Mouse (Mus musculus) intestine, postnatal 0 days (tissue): ENCODE measurements at regions not wholly inside any gene's neighbourhood (a gene's known extent, or its start where the extent isn't known, plus 50 kb on each side); places are given as distances from the start of the nearest gene placed in this dataset.

ENCODE experiments used
- ATAC-seq: fragments of 200-750 bp; cut with Nextera tagmentation; 2 replicates; pipeline ENCODE4 v1.8.0; 2017; ENCODE audit warnings: mild to moderate bottlenecking, moderate TSS enrichment, moderate library complexity
- H3K27ac ChIP-seq: fragments of 300-500 bp; sonication (generic); 2 replicates; pipeline ENCODE4 v1.5.1; 2014; ENCODE audit warnings: mild to moderate bottlenecking, low read depth, low read length, moderate library complexity
- H3K27me3 ChIP-seq: fragments of 300-500 bp; sonication (generic); replicated peaks from 2 replicates; pipeline ENCODE4 v1.6.1; 2014; ENCODE audit warnings: low read length, mixed read lengths; ENCODE audit not compliant: control insufficient read depth, insufficient read depth
- H3K36me3 ChIP-seq: fragments of 300-500 bp; sonication (generic); 2 replicates; pipeline ENCODE4 v1.6.1; 2014; ENCODE audit warnings: mild to moderate bottlenecking, moderate library complexity; ENCODE audit not compliant: control insufficient read depth, insufficient read depth
- H3K4me1 ChIP-seq: fragments of 300-500 bp; sonication (generic); replicated peaks from 2 replicates; pipeline ENCODE4 v1.6.1; 2014; ENCODE audit warnings: antibody characterized with exemption, low read length, mixed read lengths; ENCODE audit not compliant: control insufficient read depth, insufficient read depth
- H3K4me2 ChIP-seq: fragments of 300-500 bp; sonication (generic); replicated peaks from 2 replicates; pipeline ENCODE4 v1.6.1; 2014; ENCODE audit warnings: low read depth, mild to moderate bottlenecking, moderate library complexity
- H3K4me3 ChIP-seq: fragments of 300-500 bp; sonication (generic); 2 replicates; pipeline ENCODE4 v1.5.1; 2014; ENCODE audit warnings: low read depth, low read length
- H3K9ac ChIP-seq: fragments of 300-500 bp; sonication (generic); 2 replicates; pipeline ENCODE4 v1.6.1; 2014; ENCODE audit warnings: mild to moderate bottlenecking, low read depth, low read length
- H3K9me3 ChIP-seq: fragments of 300-500 bp; sonication (generic); 2 replicates; pipeline ENCODE4 v1.6.1; 2016; ENCODE audit warnings: mixed run types; ENCODE audit not compliant: control insufficient read depth
- CTCF ChIP-seq: sonication (generic); IDR thresholded peaks from 2 replicates; pipeline ENCODE4 v1.5.1; 2016; ENCODE audit warnings: low read depth, mild to moderate bottlenecking, control low read depth, antibody characterized with exemption, moderate library complexity
- WGBS: fragments of 180-500 bp; shearing (Covaris S2); extraction: QIAGEN DNeasy Blood & Tissue Kit; methylation state at CpG from one replicate; pipeline ENCODE4 v1.1.7; 2014; 5-methylcytosine and 5-hydroxymethylcytosine counted together

GRCm38 (mm10) chr2:159080784-159081544 is 286.4 kb downstream of the Dhx35 start:
- H3K9ac ChIP-seq: no peak overlapping the region
- H3K4me3 ChIP-seq: no peak overlapping the region
- H3K27ac ChIP-seq: no peak overlapping the region
- 79% methylated on average over 19 of the region's 19 CpGs for WGBS
- no peak for TF ChIP-seq CTCF
- no peaks in the 10 kb centered on the region for H3K9me3 ChIP-seq
- no peaks in the 10 kb centered on the region for H3K27me3 ChIP-seq
- no peak for ATAC-seq
- no peaks in the 10 kb centered on the region for H3K4me1 ChIP-seq
- H3K36me3 ChIP-seq: no peaks in the 10 kb centered on the region
- H3K4me2 ChIP-seq: no peak overlapping the region

GRCm38 (mm10) chr2:159086836-159087235 is 292.2 kb downstream of the Dhx35 start:
- H3K9me3 ChIP-seq: no peaks in the 10 kb centered on the region
- ATAC-seq: no peak
- H3K4me3 ChIP-seq: no peak overlapping the region
- no peaks in the 10 kb centered on the region for H3K4me1 ChIP-seq
- no peak overlapping the region for H3K27ac ChIP-seq
- WGBS: 78% methylated on average over 2 of the region's 2 CpGs
- H3K27me3 ChIP-seq: no peaks in the 10 kb centered on the region
- H3K4me2 ChIP-seq: no peak overlapping the region
- H3K36me3 ChIP-seq: no peaks in the 10 kb centered on the region
- no peak for TF ChIP-seq CTCF
- H3K9ac ChIP-seq: no peak overlapping the region

GRCm38 (mm10) chr2:159088196-159088595 is 293.6 kb downstream of the Dhx35 start:
- no peak for TF ChIP-seq CTCF
- no peak overlapping the region for H3K27ac ChIP-seq
- 73% methylated on average over 4 of the region's 4 CpGs for WGBS
- no peaks in the 10 kb centered on the region for H3K27me3 ChIP-seq
- H3K9me3 ChIP-seq: no peaks in the 10 kb centered on the region
- no peak overlapping the region for H3K4me2 ChIP-seq
- H3K4me1 ChIP-seq: no peaks in the 10 kb centered on the region
- no peak overlapping the region for H3K4me3 ChIP-seq
- H3K36me3 ChIP-seq: no peaks in the 10 kb centered on the region
- no peak overlapping the region for H3K9ac ChIP-seq
- no peak for ATAC-seq

- H3K9ac ChIP-seq: no peak overlapping the region
- H3K4me2 ChIP-seq: no peak overlapping the region
- no peak overlapping the region for H3K27ac ChIP-seq
- H3K4me3 ChIP-seq: no peak overlapping the region
- H3K36me3 ChIP-seq: no peaks in the 10 kb centered on the region
- H3K4me1 ChIP-seq: no peaks in the 10 kb centered on the region
- no peaks in the 10 kb centered on the region for H3K9me3 ChIP-seq
- ATAC-seq: no peak
- H3K27me3 ChIP-seq: no peaks in the 10 kb centered on the region
- 88% methylated on average over 2 of the region's 2 CpGs for WGBS
- no peak for TF ChIP-seq CTCF
Observed at GRCm38 (mm10) chr2:159096667-159097066, 302.1 kb downstream of the Dhx35 start.

GRCm38 (mm10) chr2:159134042-159134441 is 339.4 kb downstream of the Dhx35 start:
- Histone ChIP-seq H3K4me3 (no peak overlapping the region), H3K27me3 (no peaks in the 10 kb centered on the region), H3K9ac (no peak overlapping the region), H3K27ac (no peak overlapping the region), H3K4me1 (no peaks in the 10 kb centered on the region), H3K4me2 (no peak overlapping the region), H3K36me3 (no peaks in the 10 kb centered on the region), H3K9me3 (no peaks in the 10 kb centered on the region)
- TF ChIP-seq CTCF: no peak
- WGBS: 66% methylated on average over 6 of the region's 6 CpGs
- no peak for ATAC-seq

- Histone ChIP-seq H3K9me3 (no peaks in the 10 kb centered on the region), H3K36me3 (no peaks in the 10 kb centered on the region), H3K27me3 (no peaks in the 10 kb centered on the region), H3K27ac (no peak overlapping the region), H3K9ac (no peak overlapping the region), H3K4me1 (no peaks in the 10 kb centered on the region), H3K4me2 (no peak overlapping the region), H3K4me3 (no peak overlapping the region)
- no peak for ATAC-seq
- TF ChIP-seq CTCF: no peak
- 77% methylated on average over 2 of the region's 2 CpGs for WGBS
Observed at GRCm38 (mm10) chr2:159138603-159139002, 344.0 kb downstream of the Dhx35 start.
